Mouse (Mus musculus) embryo, embryonic 9.5 days (tissue): ENCODE results near the gene Igf1r.

ENCODE experiments used
- DNase-seq: peaks from one replicate; pipeline ENCODE4 v3.0.0-alpha.2; 2017; ENCODE audit errors: extremely low spot score

Gene Igf1r

DNA sequence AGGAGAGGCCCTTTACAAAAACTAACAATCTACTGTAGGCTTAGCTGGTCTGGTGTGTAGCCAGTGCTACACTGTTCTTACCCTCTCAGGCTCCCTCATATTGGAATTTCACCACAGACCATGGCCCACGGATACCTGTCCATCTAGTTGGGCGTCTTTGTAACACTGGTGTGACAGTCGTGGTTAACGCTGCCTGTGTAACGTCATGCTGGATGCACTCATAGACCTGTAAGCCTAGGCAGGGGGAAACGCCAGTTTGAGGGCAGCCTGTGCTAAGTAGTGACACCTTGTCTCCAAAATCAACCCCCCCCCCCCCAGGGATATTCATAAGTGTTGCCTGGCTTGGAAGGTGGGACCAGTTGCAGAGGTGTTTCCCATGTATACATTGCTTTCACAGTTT is 4.7 kb downstream of the Igf1r start:
- no peak for DNase-seq

DNA sequence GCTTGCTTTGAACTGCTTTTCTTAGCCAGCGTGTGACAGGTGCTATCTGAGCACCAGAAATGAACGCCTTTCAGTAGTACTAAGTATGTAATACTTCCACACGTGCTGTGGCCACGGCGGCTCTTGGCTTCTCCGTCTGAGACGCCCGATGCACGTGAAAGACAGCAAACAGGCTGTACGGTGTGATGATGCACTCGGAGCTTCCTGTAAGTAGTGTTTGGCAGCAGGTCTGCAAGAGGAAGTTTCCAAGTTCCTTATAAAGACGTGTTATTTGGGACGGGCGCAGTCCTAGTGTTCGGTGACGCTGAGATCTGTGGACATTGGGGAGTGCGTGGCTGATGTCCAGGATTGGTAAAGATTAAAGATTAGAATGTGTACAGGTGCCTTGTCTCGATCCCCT is 5.4 kb downstream of the Igf1r start:
- no peak for DNase-seq

DNA sequence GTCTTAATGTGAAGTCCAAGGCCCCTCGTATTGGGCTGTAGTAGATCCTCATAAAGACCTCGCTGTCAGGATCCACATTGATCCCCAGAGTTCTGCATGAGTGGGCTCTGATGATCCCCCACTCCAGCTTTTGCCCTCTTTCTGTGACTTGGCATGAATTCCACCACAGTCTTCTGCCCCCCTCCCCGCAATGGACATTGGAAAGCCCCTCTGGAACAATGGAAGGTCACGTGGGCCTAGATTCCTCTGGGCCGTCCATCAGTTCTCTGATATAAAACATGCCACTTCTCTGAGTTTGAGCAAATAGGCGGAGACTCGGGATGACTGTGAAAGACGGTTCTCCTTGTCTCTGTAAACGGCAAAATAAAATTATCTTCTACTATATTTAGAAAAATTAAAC is 8.1 kb downstream of the Igf1r start:
- DNase-seq, result no peak

DNA sequence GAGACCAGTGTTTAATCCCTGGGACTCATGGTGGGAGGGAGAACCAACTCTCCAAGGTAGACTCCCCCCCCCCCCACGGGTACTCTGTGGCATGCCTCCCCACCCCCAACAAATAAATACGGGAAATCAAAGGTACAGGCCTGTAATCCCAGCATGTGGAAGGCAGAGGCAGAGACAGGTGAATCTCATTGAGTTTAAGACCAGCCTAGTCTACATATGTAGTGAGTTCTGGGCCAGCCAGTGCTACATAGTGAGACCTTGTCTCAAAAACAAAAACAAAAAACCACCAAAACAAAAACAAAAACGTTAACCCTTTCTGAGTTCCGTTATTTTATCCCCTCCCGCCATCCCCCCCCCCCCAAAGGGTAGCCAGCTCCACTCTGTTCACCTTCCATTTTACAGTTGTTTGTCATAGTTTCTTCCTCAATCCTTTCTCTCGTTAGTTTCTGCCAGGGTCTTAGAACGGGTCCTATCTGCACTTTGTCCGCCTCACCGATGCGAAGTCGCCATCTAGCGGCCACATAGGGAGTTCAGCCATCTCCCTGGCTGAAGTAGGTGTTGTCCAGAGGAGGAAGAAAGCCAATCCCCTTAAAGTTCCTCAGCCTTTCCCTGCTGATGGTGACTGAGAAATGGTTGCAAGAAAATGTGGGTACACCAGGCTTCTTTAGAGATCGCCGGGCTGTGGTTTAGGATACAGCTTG is 9.1 kb downstream of the Igf1r start:
- peak; percentile 84 for DNase-seq

DNA sequence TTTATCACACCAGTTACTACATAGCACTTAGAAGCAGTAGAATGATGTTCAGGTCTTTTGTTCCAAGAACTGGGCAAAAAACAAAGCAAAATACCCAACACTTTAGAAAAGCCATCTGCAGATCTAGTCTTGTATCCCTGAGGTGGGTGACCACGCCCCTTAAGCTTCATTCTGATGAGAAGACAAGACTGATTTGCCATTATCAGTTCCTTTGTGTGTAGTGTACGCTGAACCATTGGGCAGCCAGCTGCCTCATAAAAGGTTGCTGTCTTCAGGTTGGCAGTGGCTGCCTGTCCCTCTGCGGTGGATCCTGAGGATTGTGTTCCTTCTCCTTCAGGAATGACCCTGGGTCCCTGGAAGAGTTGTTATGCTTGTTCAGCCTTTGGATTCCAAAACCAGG is 11.1 kb downstream of the Igf1r start:
- DNase-seq, result no peak

DNA sequence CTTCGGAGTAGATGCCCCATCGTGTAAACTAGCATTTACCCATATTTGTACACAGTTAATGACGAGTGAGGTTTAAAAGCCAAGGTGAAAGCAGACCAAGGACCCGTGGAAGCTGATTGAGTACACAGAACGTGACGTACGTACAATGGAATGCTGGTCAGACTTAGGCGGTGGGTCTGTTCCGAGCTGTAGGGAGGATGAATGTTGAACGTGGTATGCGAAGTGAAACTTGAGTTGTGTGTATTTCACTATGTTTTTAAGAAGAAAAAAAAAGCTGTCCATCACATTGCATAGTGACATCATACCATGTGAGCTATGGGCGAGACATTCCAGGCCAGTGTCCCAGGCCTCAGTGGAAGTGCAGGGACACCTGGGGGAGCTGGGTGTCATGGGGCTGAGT is 15.8 kb downstream of the Igf1r start:
- DNase-seq, result no peak

DNA sequence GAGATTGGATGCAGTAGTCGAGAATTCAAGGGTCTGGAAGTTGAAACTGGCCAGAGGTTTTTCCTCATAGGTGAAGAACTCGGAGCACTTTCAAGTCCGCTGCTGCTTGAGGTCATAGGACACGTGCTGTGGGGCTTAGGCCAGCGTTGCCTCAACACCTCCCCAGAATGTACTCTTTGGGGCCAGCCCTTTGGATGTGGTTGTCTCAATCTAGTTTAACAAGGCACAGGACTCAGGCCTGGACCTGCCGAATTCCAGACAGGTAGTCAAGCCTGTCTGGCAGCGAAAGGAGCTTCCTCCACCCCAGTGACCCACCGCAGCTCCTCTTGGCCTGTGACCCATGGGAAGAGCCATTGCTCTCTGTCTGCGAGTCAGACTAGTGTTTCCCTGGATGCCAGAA is 16.4 kb downstream of the Igf1r start:
- DNase-seq, result no peak

DNA sequence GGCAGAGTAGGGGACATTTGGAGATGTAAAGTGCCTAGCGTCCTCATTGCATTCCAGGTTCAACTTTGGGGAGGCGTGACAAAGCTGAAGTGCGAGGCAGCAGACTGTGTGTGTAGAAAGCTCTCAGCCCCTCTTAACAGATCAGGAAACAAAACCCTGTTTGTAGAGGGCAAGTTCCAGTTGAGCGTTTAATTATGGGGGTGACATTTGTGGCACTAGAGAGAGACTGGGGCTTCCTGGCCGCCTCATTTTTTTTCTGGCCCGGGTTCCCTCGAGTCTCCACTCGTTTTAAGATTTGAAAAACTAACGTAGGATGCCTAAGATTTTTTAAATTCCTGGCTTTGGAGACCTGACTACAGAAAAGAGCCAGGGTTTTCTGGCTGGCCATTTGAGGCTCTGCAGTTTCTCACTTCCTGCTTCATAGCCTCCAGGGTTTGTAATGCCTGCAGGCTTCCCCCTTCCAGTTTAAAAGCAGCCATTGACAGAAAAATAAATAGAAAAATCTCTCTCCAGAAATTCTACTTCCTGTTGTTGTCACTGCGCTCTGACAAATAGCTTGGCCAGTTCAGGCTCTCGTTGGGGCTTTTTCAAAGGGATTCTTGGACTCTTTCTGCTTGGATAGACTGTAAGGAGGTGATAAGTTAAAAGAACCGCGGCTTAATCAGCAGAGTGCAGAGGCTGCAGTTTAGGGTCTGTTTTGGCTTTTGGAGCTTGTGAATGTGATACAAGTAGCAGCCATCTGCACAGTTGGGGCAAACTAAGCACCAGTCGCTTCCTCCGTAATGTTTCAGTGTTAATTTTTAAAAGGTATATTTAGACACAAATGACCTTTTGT is 20.8 kb downstream of the Igf1r start:
- peak; percentile 44 for DNase-seq

DNA sequence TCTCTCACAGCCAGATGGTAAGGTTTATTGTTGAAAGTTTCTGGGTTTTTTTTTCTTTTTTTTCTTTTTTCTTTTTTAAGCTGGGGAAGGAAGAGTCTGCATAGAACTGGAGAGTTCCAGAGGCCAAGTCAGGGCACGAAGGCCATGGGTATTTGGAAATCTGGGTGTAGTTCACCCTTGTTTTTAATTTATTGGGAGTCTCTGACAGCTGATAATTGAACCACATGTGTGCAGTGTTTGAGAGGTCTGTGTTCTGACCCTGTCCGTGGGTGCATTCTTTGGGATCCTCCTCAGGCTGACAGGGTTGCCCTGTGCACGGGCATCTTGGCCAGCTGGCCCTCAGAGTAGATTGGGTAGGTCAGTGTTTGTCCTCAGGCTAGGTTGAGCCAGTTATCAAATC is 29.3 kb downstream of the Igf1r start:
- no peak for DNase-seq

DNA sequence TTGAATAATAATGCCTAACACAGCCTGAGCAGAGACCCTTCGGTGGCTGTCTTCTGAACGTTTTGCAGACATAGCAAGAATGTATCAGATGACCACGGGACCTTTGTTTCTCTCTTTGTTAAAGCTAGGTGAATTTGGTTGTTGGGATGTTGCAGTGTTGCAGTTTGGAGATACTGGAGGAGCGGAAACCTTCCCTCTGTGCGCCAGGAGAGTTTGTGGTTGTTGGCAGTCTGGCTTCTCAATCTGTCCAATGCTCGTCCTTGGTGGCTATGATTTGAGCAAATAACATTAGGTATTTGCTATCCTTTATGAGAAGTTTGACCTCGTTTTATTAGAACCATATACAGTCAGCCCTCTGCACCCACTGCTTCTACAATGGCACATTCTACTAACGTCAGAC is 30.2 kb downstream of the Igf1r start:
- no peak for DNase-seq

DNA sequence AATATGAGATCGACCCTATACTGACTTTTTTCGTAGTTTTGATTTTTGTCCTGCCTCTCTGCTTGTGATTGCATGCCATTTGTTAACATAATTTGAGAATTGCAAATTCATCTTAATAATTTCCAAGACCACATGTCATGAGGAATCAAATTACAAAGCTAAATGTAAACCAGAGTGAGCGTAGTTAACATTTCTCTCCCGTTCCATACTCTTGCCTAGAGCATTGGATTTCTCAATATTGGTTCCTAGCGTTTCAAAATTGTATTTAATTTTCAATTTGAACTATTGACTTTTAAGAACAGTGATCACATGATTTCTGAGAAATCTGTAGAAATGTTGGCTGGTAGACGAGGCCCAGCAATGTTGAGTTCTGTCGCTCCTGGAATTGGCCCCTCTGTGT is 30.8 kb downstream of the Igf1r start:
- no peak for DNase-seq

DNA sequence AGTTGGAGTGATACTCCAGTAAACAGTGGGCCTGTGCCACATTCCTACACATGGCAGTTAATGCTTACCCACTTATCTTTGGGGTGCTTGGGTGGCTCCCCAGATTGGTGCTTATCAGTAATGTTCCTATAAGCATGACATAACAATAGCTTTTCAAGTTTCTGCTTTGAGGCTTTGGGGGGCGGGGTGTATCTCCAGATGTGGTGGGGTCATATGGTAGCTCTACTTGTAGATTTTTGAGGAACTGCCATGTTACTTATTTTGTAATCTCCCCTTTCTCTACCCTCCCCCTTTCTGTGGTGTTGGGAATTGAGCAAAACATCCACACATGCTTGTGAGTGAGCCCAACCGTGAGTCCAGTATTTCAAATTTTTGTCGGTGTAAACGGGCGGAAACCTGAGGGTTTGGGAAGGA is 32.4 kb downstream of the Igf1r start:
- DNase-seq, result no peak

DNA sequence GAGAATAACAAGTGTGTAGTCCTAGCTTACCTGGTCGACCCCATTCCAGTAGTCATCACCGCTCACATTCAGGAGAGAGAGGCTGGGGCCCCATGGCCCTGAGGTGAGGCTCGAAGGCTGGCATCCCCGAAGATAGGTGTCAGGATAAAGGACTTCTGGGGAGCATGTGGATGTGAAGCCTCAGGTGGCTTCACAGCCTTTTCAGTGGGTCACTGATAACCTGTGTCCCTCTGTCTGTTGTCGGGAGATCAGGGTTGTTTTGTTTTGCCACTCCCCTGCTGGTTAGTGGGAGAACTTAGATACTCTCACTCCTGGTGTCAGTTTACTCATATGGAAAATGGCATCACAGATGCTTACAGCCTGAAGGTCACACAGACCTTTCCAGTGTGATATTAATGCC is 32.9 kb downstream of the Igf1r start:
- DNase-seq, result no peak

DNA sequence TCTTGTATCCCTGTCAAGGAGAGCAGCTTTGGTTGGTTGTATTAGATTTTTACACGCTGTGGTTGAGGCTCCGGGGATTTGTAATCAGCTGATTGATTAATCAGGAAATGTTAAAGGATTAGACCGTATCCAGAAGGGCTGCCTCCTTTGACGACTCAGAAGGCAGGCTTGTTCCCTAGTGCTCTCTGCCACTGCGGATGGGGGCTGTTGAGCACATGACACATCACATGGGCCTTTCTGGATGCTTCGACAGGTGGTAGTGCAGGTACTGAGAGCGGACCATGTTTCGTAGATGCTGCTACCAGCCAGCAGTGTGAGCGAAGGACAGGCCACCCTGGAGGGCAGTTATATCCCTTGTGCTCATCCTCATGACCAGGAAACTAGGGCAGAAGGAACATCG is 33.6 kb downstream of the Igf1r start:
- DNase-seq, result no peak

DNA sequence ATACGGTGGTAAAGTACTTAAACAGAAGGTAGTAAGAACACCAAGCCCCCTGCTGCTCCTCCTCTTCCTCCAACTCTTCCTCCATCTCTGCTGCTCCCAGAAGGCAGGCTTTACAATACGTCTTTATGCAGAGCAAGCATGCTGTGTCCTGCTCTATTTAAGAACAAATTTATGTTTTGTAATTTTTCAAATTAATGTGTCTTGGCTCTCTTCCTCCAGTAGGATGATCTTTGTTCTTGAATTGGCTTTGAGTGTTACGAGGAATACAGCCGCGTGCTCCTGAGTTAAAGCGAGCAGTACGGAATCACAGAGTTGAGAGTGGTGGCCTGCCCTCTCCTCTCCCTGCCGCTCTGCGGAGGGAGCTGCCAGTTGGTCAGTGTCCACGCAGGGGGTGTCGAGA is 34.2 kb downstream of the Igf1r start:
- DNase-seq, result no peak

DNA sequence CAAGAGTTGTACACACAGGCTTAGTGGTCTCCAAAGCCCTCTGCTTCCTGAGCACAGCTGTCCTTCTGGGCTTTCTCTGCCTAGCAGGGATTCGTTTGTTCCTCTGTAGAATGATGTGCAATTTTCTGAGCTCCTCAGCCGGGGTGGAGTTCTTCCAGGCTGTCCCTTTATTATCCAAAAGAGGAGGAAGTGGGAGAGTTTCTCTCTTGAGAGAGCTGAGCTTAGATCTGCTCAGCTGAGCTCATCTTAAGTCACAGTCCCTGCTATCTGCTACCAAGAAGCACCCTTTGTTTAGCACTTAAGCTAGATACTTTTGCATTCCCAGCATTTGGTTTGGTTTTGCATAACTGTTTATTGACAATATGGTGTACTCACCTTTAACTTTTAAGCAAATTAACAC is 36.7 kb downstream of the Igf1r start:
- DNase-seq, result no peak

DNA sequence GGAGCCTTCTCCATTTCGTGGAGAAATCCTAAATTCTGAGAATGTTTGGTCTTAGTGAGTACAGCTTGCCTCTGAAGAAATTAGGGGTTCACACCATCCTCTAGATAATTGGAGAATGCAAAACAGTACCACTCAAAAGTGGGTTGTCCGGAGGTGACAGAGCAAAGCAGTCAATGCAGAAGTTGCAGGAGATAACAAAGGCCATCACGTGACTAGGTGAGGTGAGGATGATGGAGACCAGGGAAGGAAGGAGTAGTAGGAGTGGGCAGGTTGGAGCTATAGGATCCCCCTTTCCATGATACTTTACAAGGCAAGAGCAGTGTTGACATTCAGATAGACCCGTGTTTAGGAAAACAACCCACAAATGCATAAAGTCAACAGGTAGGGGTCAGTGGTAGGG is 41.0 kb downstream of the Igf1r start:
- DNase-seq, result no peak

DNA sequence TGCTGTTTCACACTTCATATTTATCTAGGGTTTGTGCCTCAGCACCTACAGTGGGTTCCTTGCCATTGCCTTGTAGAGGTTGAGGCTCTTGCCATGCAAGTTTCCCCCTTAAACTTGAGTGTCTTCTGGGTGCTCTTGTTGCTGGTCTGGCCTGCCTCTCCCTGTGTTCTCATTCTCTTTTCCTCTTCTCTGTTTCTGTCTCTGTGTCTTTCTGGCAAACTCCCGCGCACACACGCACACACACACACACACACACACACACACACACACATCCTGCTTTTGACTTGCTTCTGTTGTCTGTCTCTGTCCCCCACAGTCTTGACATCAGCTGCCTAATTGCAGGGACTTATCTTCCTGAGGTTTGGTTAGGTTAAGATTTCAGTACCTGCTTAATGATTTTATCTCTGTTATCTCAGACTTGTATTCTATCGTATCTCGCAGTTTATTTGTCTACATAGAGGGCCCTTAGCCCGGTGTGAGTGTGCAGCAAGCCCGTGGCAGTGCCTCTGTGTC is 41.8 kb downstream of the Igf1r start:
- no peak for DNase-seq

DNA sequence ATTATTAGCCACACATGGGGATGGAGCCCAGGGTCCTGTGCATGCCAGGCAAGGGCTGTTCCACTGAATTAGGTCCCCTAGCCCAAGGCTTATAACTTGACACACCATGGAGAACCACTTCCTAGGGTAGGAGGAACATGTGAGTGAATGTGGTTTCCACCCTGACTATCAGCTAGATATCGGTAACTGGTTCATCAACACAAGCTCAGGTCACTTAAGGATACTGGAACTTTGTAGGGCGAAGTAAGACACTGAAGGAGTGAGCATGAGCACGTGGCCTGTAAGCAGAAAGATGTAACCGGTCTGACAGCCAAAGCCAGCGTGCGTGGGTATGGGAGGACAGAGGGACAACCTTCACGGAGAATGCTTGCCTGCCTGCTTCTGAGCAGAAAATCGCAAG is 42.6 kb downstream of the Igf1r start:
- DNase-seq, result no peak

DNA sequence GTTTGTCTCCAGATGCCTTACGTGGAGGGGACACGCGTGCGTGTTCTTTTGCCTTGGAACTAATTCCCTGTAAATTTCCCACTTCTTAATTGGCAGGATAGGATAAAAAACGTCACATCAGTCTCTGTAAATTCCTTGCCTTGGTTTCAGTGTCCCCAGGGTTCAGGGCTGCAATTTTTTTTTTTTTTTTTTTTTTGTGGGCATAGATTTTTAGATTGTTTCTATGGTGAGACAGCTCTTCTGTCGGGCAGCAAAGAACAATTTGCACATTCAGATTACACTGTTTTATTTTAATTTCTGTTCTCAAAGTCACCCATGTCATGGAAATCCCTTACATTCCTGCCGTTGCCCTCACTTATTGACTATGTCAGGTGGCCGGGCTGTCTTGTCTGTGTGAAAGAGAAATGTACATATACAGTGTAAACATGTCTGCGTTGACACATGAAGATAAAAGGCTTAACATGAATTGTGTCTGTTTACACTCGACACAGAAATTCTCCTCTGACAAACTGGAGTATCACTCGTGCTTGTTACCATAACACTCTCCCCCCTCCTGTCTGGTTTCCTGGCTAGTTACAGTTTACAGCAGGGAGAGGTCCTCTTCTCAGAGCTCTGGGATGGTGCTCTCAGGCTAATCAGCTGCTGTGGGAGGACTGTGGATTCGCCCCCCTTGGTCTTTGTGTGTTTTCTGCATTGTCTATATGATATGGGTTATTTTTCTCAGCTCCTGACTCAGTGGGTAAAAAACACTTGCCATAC is 43.8 kb downstream of the Igf1r start:
- no peak for DNase-seq

DNA sequence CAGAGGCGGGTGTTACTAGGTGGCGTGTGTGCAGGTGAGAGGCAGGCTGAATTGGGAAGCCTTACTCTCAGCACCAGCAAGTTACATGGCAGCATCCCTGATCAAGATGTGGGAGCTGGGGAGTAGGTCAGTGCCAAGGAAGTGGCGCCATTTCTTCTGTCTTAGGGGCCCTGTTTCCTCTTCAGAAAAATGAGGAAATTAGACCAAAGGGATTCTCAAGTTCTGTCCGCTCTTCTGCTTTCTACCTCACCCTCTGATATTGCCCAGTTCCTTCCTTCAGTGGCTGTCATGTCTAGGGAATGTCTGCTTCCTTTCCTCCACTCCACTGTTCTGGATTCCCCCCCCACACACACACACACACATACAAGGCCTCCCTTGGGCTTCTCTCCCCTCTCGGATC is 48.6 kb downstream of the Igf1r start:
- DNase-seq, result no peak

DNA sequence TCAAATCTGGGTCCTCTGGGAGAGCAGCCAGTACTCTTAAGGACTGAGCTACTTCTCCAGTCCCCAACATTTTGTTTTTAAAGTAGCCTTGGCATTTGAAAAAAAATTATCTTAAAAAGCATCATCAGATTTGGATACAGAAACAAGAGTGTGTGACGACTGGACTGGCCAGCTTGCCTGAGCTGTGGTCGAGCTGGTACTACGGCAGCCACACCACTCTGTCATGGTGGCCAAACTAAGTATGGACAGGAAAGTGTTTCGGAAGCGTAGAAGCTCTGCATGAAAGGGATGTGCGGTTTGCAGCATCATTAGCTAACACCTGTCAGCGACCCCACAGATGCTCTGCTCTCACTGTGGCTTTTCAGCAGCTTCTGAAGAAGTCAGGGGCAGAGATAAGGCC is 53.4 kb downstream of the Igf1r start:
- no peak for DNase-seq

DNA sequence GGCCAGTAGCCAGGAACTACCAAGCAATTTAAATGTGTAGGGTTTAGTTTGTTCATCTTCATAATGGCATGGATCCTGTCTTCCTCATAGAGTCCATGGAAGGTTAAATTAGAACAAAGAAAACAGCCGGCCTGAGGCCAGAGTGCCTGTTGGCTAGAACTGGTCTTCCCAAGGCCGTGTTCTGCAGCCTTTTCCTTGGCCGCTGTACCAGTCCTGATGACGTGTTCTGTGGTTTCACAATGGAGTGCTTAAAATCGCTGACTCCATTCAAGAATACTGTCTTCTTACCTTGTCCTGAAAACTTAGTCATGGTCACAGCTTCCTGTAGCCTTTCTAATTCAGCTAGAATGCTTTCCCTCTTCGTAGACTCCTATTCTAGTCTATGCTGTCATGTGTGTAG is 53.9 kb downstream of the Igf1r start:
- no peak for DNase-seq
